Mouse (Mus musculus) kidney, embryonic 14.5 days (tissue): ENCODE results near the gene Irf2bpl. TPM values are rescaled to one million over a fixed set of nuclear protein-coding genes. Genes with fewer than 3 reads are reported as not detected.

Experiments used
- ATAC-seq: fragments of 200-750 bp; cut with Nextera tagmentation; 2 replicates; pipeline ENCODE4 v1.8.0; 2017; ENCODE audit warnings: moderate number of reproducible peaks, mild to moderate bottlenecking, moderate TSS enrichment, moderate library complexity; ENCODE audit not compliant: low FRiP score, low TSS enrichment
- H3K27ac ChIP-seq: fragments of 300-500 bp; sonication (generic); 2 replicates; pipeline ENCODE4 v1.5.1; 2014; ENCODE audit warnings: low read depth, mild to moderate bottlenecking, low read length, moderate library complexity, mixed read lengths
- H3K27me3 ChIP-seq: fragments of 300-500 bp; sonication (generic); 2 replicates; pipeline ENCODE4 v1.6.1; 2014; ENCODE audit warnings: mild to moderate bottlenecking, low read length; ENCODE audit not compliant: control insufficient read depth, insufficient read depth
- H3K36me3 ChIP-seq: fragments of 300-500 bp; sonication (generic); 2 replicates; pipeline ENCODE4 v1.6.1; 2014; ENCODE audit warnings: low read length, mixed read lengths; ENCODE audit not compliant: control insufficient read depth, insufficient read depth
- H3K4me1 ChIP-seq: fragments of 300-500 bp; sonication (generic); 2 replicates; pipeline ENCODE4 v1.6.1; 2014; ENCODE audit warnings: low read length, mixed read lengths; ENCODE audit not compliant: control insufficient read depth, insufficient read depth
- H3K4me2 ChIP-seq: fragments of 300-500 bp; sonication (generic); replicated peaks from 2 replicates; pipeline ENCODE4 v1.6.1; 2014; ENCODE audit warnings: low read depth, mild to moderate bottlenecking, low read length
- H3K4me3 ChIP-seq: fragments of 300-500 bp; sonication (generic); 2 replicates; pipeline ENCODE4 v1.5.1; 2014; ENCODE audit warnings: mild to moderate bottlenecking, low read length
- H3K9ac ChIP-seq: fragments of 300-500 bp; sonication (generic); 2 replicates; pipeline ENCODE4 v1.6.1; 2014; ENCODE audit warnings: low read depth, mild to moderate bottlenecking, low read length, moderate library complexity
- H3K9me3 ChIP-seq: fragments of 300-500 bp; sonication (generic); 2 replicates; pipeline ENCODE4 v1.6.1; 2016; ENCODE audit warnings: low read length; ENCODE audit not compliant: control insufficient read depth
- WGBS: fragments of 180-500 bp; shearing (Covaris S2); extraction: QIAGEN DNeasy Blood & Tissue Kit; methylation state at CpG from one replicate; pipeline ENCODE4 v1.1.7; 2014; 5-methylcytosine and 5-hydroxymethylcytosine counted together
- polyA plus RNA-seq: library from polyadenylated mRNA; unstranded; fragments of >200 nt; fragmentation: Nextera tagmentation; extraction: Ambion mirVana; gene quantifications from 2 replicates; pipeline ENCODE4 v1.2.1, GENCODE M21; 2014

The Irf2bpl gene
- polyA plus RNA-seq, 1 experiment from 2014 or later = 34.8 TPM

- Histone ChIP-seq H3K4me2 (peak overlapping the region; percentile 96), H3K36me3 (peaks cover 11% of the 10 kb centered on the region; the same call in 1 of the 2 replicates), H3K27me3 (no peaks in the 10 kb centered on the region), H3K4me3 (peak overlapping the region; percentile 63), H3K4me1 (peaks cover 39% of the 10 kb centered on the region), H3K9me3 (no peaks in the 10 kb centered on the region), H3K27ac (peak overlapping the region; percentile 100; the same call in 1 of the 2 replicates), H3K9ac (peak overlapping the region; percentile 86)
- ATAC-seq = no peak
- WGBS = under 1% methylated on average over 59 of the region's 59 CpGs
Measured at GRCm38 (mm10) chr12:86882279-86883018, 2.1 kb downstream of the Irf2bpl start.

GRCm38 (mm10) chr12:86881809-86882278 is 2.8 kb downstream of the Irf2bpl start:
- H3K9me3 ChIP-seq = no peaks in the 10 kb centered on the region
- H3K4me1 ChIP-seq = peaks cover 36% of the 10 kb centered on the region
- peaks cover 11% of the 10 kb centered on the region; the same call in 1 of the 2 replicates for H3K36me3 ChIP-seq
- H3K27me3 ChIP-seq = no peaks in the 10 kb centered on the region
- peak overlapping the region; percentile 86 for H3K9ac ChIP-seq
- no peak for ATAC-seq
- peak overlapping the region; percentile 100; the same call in 1 of the 2 replicates for H3K27ac ChIP-seq
- peak overlapping the region; percentile 96 for H3K4me2 ChIP-seq
- WGBS = 5% methylated on average over 32 of the region's 33 CpGs
- H3K4me3 ChIP-seq = peak overlapping the region; percentile 63

- H3K4me3 ChIP-seq = peak overlapping the region; percentile 4; the same call in 1 of the 2 replicates
- no peak for ATAC-seq
- no peaks in the 10 kb centered on the region for H3K9me3 ChIP-seq
- H3K27me3 ChIP-seq = no peaks in the 10 kb centered on the region
- H3K27ac ChIP-seq = no peak overlapping the region
- H3K9ac ChIP-seq = no peak overlapping the region
- peak overlapping the region; percentile 15; the same call in 1 of the 2 replicates for H3K4me2 ChIP-seq
- WGBS = 65% methylated on average over 3 of the region's 3 CpGs
- peaks cover 11% of the 10 kb centered on the region; the same call in 1 of the 2 replicates for H3K36me3 ChIP-seq
- H3K4me1 ChIP-seq = peaks cover 29% of the 10 kb centered on the region
Measured at GRCm38 (mm10) chr12:86880090-86880723, 4.4 kb downstream of the Irf2bpl start.

- H3K9me3 ChIP-seq = no peaks in the 10 kb centered on the region
- peak overlapping the region; percentile 42 for H3K27ac ChIP-seq
- H3K9ac ChIP-seq = no peak overlapping the region
- H3K4me1 ChIP-seq = peaks cover 29% of the 10 kb centered on the region
- no peak overlapping the region for H3K4me2 ChIP-seq
- 54% methylated on average over 6 of the region's 6 CpGs for WGBS
- no peak for ATAC-seq
- peaks cover 11% of the 10 kb centered on the region; the same call in 1 of the 2 replicates for H3K36me3 ChIP-seq
- no peak overlapping the region for H3K4me3 ChIP-seq
- no peaks in the 10 kb centered on the region for H3K27me3 ChIP-seq
Measured at GRCm38 (mm10) chr12:86879446-86880085, 5.0 kb downstream of the Irf2bpl start.

- no peak for ATAC-seq
- Histone ChIP-seq H3K9ac (peak overlapping the region; percentile 18; the same call in 1 of the 2 replicates), H3K4me2 (no peak overlapping the region; the same call in 1 of the 2 replicates), H3K9me3 (no peaks in the 10 kb centered on the region), H3K27ac (peak overlapping the region; percentile 83), H3K27me3 (no peaks in the 10 kb centered on the region), H3K4me3 (no peak overlapping the region), H3K36me3 (peaks cover 11% of the 10 kb centered on the region; the same call in 1 of the 2 replicates), H3K4me1 (peaks cover 29% of the 10 kb centered on the region)
- 37% methylated on average over 16 of the region's 16 CpGs for WGBS
Measured at GRCm38 (mm10) chr12:86878426-86879353, 5.9 kb downstream of the Irf2bpl start.

GRCm38 (mm10) chr12:86876981-86877380 is 7.6 kb downstream of the Irf2bpl start:
- Histone ChIP-seq H3K27ac (no peak overlapping the region), H3K36me3 (peaks cover 8% of the 10 kb centered on the region; the same call in 1 of the 2 replicates), H3K9ac (no peak overlapping the region), H3K9me3 (no peaks in the 10 kb centered on the region), H3K4me3 (no peak overlapping the region), H3K4me2 (no peak overlapping the region), H3K27me3 (no peaks in the 10 kb centered on the region), H3K4me1 (peaks cover 36% of the 10 kb centered on the region)
- no peak for ATAC-seq
- WGBS = 90% methylated on average over 4 of the region's 4 CpGs

GRCm38 (mm10) chr12:86876116-86876515 is 8.5 kb downstream of the Irf2bpl start:
- Histone ChIP-seq H3K27ac (no peak overlapping the region), H3K9me3 (no peaks in the 10 kb centered on the region), H3K4me3 (no peak overlapping the region), H3K4me1 (peaks cover 38% of the 10 kb centered on the region), H3K36me3 (peaks cover 4% of the 10 kb centered on the region; the same call in 1 of the 2 replicates), H3K9ac (no peak overlapping the region), H3K27me3 (no peaks in the 10 kb centered on the region), H3K4me2 (no peak overlapping the region)
- no peak for ATAC-seq
- WGBS = 74% methylated on average over 5 of the region's 5 CpGs
